Mouse (Mus musculus) liver, embryonic 14.5 days (tissue): ENCODE results near the gene Mrpl3.

Source experiments
- CTCF ChIP-seq: IDR thresholded peaks from 2 replicates; pipeline ENCODE4 v1.5.1; 2016; ENCODE audit warnings: antibody characterized with exemption, low read depth, control low read depth
- EP300 ChIP-seq: IDR thresholded peaks from 2 replicates; pipeline ENCODE4 v1.6.1; 2016; ENCODE audit warnings: antibody characterized with exemption, low read depth

GRCm38 (mm10) chr9:105049636-105050035, 3.4 kb upstream of the Mrpl3 start:
- no peak for TF ChIP-seq EP300
- TF ChIP-seq CTCF = no peak
